Mouse (Mus musculus) midbrain, embryonic 11.5 days (tissue): Measurements from ENCODE around the gene Rapgef3. TPM values are rescaled to one million over a fixed set of nuclear protein-coding genes. Genes with fewer than 3 reads are reported as not detected.

Experiments
- ATAC-seq: fragments of 200-750 bp; cut with Nextera tagmentation; 2 replicates; pipeline ENCODE4 v1.8.0; 2017; ENCODE audit warnings: moderate TSS enrichment, moderate library complexity; ENCODE audit not compliant: low FRiP score
- DNase-seq: peaks from one replicate; pipeline ENCODE4 v3.0.0; 2015; ENCODE audit warnings: low spot score; ENCODE audit errors: missing footprints
- H3K27ac ChIP-seq: fragments of 300-500 bp; sonication (generic); 2 replicates; pipeline ENCODE4 v1.5.1; 2014; ENCODE audit warnings: low read depth, low read length
- H3K27me3 ChIP-seq: fragments of 300-500 bp; sonication (generic); 2 replicates; pipeline ENCODE4 v1.6.1; 2014; ENCODE audit warnings: mild to moderate bottlenecking, low read length, moderate library complexity, mixed read lengths; ENCODE audit not compliant: control insufficient read depth, insufficient read depth
- H3K36me3 ChIP-seq: fragments of 300-500 bp; sonication (generic); 2 replicates; pipeline ENCODE4 v1.6.1; 2014; ENCODE audit warnings: mild to moderate bottlenecking, low read length, moderate library complexity, mixed read lengths; ENCODE audit not compliant: control insufficient read depth, insufficient read depth
- H3K4me1 ChIP-seq: fragments of 300-500 bp; sonication (generic); 2 replicates; pipeline ENCODE4 v1.6.1; 2014; ENCODE audit warnings: low read length; ENCODE audit not compliant: control insufficient read depth, insufficient read depth
- H3K4me2 ChIP-seq: fragments of 300-500 bp; sonication (generic); 2 replicates; pipeline ENCODE4 v1.6.1; 2014; ENCODE audit warnings: mild to moderate bottlenecking, moderate library complexity
- H3K4me3 ChIP-seq: fragments of 300-500 bp; sonication (generic); 2 replicates; pipeline ENCODE4 v1.5.1; 2014; ENCODE audit warnings: low read depth, low read length
- H3K9ac ChIP-seq: fragments of 300-500 bp; sonication (generic); 2 replicates; pipeline ENCODE4 v1.6.1; 2014; ENCODE audit warnings: low read length
- H3K9me3 ChIP-seq: fragments of 300-500 bp; sonication (generic); 2 replicates; pipeline ENCODE4 v1.6.1; 2016; ENCODE audit warnings: low read length; ENCODE audit not compliant: control insufficient read depth
- whole genome bisulfite sequencing: fragments of 180-500 bp; shearing (Covaris S2); extraction: QIAGEN DNeasy Blood & Tissue Kit; methylation state at CpG from one replicate; pipeline ENCODE4 v1.1.7; 2014; 5-methylcytosine and 5-hydroxymethylcytosine counted together
- polyA plus RNA-seq: library from polyadenylated mRNA; unstranded; fragments of >200 nt; fragmentation: Nextera tagmentation; extraction: Ambion mirVana; gene quantifications from 2 replicates; pipeline ENCODE4 v1.2.1, GENCODE M21; 2014

The Rapgef3 gene
- polyA plus RNA-seq, 1 experiment from 2014 or later: 3.0 TPM

GRCm38 (mm10) chr15:97726310-97726709, 41.5 kb downstream of the Rapgef3 start:
- no peak for DNase-seq
- Histone ChIP-seq H3K27ac (no peak overlapping the region), H3K4me3 (no peak overlapping the region), H3K9ac (no peak overlapping the region), H3K36me3 (no peaks in the 10 kb centered on the region), H3K27me3 (no peaks in the 10 kb centered on the region), H3K4me1 (no peaks in the 10 kb centered on the region), H3K4me2 (no peak overlapping the region), H3K9me3 (no peaks in the 10 kb centered on the region)
- 78% methylated on average over 13 of the region's 13 CpGs for WGBS
- ATAC-seq: no peak

GRCm38 (mm10) chr15:97725198-97725785, 42.5 kb downstream of the Rapgef3 start:
- H3K9ac ChIP-seq: no peak overlapping the region
- H3K27me3 ChIP-seq: no peaks in the 10 kb centered on the region
- WGBS: 80% methylated on average over 6 of the region's 6 CpGs
- ATAC-seq (no peak), DNase-seq (peak; percentile 45)
- no peaks in the 10 kb centered on the region for H3K36me3 ChIP-seq
- H3K4me3 ChIP-seq: no peak overlapping the region
- no peak overlapping the region for H3K27ac ChIP-seq
- no peaks in the 10 kb centered on the region for H3K9me3 ChIP-seq
- no peak overlapping the region for H3K4me2 ChIP-seq
- H3K4me1 ChIP-seq: no peaks in the 10 kb centered on the region

- no peak overlapping the region for H3K9ac ChIP-seq
- no peaks in the 10 kb centered on the region for H3K27me3 ChIP-seq
- no peaks in the 10 kb centered on the region for H3K4me1 ChIP-seq
- H3K4me3 ChIP-seq: no peak overlapping the region
- WGBS: 88% methylated on average over 17 of the region's 17 CpGs
- no peak overlapping the region for H3K27ac ChIP-seq
- no peak for ATAC-seq
- H3K4me2 ChIP-seq: no peak overlapping the region
- no peaks in the 10 kb centered on the region for H3K36me3 ChIP-seq
- H3K9me3 ChIP-seq: no peaks in the 10 kb centered on the region
- peak; percentile 51 for DNase-seq
Measured at GRCm38 (mm10) chr15:97724346-97725197, 43.2 kb downstream of the Rapgef3 start.

DNA sequence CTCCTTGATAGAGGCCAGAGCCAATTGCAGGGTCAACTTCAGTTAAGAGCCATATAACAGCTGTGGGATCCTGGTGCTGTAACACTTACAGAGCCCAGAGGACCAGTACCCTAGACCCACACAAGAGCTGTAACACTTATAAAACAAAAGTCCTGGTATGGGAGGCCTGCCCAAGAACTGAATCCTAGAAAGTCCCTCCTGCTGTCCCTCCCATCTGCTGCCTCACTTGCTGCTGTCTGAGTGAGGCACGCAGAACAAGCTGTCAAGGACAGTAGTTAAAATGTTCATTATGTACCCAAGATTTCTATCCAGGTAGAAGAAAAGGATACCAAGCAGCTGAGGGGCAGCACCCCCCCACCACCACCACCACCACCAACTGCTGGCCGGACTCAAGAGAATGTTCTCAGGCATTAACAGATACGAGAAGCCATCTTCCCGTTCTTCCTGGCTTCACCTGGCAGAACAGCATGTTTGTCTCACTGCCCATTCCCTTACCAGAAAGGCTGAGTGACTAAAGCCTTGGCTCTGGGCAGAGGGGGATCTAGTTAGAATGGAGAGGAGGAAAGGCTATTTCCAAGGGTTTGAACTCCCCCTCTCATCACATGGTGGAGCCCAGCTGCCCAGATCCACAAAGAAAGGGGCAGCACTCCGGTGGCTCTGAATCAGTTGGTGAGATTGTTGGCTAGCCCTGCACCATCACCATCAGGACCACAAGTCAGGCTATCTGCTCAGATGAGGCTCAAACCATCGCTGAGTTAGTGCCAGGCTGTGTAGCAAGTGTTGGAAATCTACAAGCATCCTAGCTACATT, 44.0 kb downstream of the Rapgef3 start:
- no peaks in the 10 kb centered on the region for H3K27me3 ChIP-seq
- ATAC-seq (no peak), DNase-seq (peak; percentile 1)
- WGBS: 91% methylated on average over 6 of the region's 6 CpGs
- no peaks in the 10 kb centered on the region for H3K36me3 ChIP-seq
- no peak overlapping the region for H3K9ac ChIP-seq
- H3K4me1 ChIP-seq: no peaks in the 10 kb centered on the region
- no peak overlapping the region for H3K27ac ChIP-seq
- no peak overlapping the region for H3K4me3 ChIP-seq
- no peaks in the 10 kb centered on the region for H3K9me3 ChIP-seq
- H3K4me2 ChIP-seq: no peak overlapping the region

- ATAC-seq (no peak), DNase-seq (peak; percentile 49)
- no peaks in the 10 kb centered on the region for H3K9me3 ChIP-seq
- no peak overlapping the region for H3K4me3 ChIP-seq
- no peaks in the 10 kb centered on the region for H3K36me3 ChIP-seq
- H3K27me3 ChIP-seq: no peaks in the 10 kb centered on the region
- H3K9ac ChIP-seq: no peak overlapping the region
- H3K4me2 ChIP-seq: no peak overlapping the region
- 85% methylated on average over 15 of the region's 15 CpGs for WGBS
- no peaks in the 10 kb centered on the region for H3K4me1 ChIP-seq
- no peak overlapping the region for H3K27ac ChIP-seq
Measured at GRCm38 (mm10) chr15:97721008-97721701, 46.6 kb downstream of the Rapgef3 start.

- no peaks in the 10 kb centered on the region for H3K9me3 ChIP-seq
- no peak overlapping the region for H3K4me3 ChIP-seq
- no peak overlapping the region for H3K27ac ChIP-seq
- DNase-seq: peak; percentile 47
- no peaks in the 10 kb centered on the region for H3K4me1 ChIP-seq
- H3K4me2 ChIP-seq: no peak overlapping the region
- 80% methylated on average over 12 of the region's 12 CpGs for WGBS
- ATAC-seq: no peak
- H3K27me3 ChIP-seq: no peaks in the 10 kb centered on the region
- no peak overlapping the region for H3K9ac ChIP-seq
- no peaks in the 10 kb centered on the region for H3K36me3 ChIP-seq
Measured at GRCm38 (mm10) chr15:97720026-97720675, 47.6 kb downstream of the Rapgef3 start.

- Histone ChIP-seq H3K9me3 (no peaks in the 10 kb centered on the region), H3K36me3 (no peaks in the 10 kb centered on the region), H3K9ac (no peak overlapping the region), H3K4me3 (no peak overlapping the region), H3K4me2 (no peak overlapping the region), H3K27ac (no peak overlapping the region), H3K4me1 (no peaks in the 10 kb centered on the region), H3K27me3 (no peaks in the 10 kb centered on the region)
- DNase-seq (no peak), ATAC-seq (no peak)
- 93% methylated on average over 12 of the region's 12 CpGs for WGBS
Measured at GRCm38 (mm10) chr15:97719494-97719893, 48.3 kb downstream of the Rapgef3 start.

DNA sequence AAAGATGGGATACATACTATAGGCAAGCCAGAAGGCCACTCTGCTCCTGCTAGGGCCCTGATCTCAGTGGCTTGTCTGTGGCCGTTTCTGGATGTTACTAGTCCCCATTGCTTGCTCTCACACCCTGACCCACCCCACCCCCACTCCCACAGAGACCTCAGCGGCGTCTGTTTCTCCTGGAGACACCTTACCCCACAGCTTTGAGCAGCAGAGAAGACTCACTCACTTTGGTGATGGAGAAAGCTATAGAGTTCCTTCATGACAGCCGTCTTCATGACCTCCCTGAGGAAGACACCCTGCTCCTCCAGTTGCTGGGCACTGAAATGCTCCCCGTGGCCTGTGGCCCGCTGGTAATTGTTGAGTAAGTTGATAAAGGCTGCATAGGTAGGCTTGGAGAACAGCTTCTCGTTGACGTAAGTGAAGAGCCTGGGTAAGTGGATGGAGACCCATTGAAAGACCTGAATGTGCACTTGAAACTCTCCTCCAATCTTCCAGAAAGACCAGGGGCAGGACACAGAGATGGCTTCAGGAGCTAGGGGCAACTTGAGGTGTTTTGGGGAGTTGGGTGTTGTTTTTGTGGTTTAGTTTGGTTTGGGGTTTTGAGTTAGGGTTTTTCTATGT, 49.1 kb downstream of the Rapgef3 start:
- Histone ChIP-seq H3K9ac (no peak overlapping the region), H3K4me2 (no peak overlapping the region), H3K9me3 (no peaks in the 10 kb centered on the region), H3K36me3 (no peaks in the 10 kb centered on the region), H3K27ac (no peak overlapping the region), H3K27me3 (no peaks in the 10 kb centered on the region), H3K4me1 (no peaks in the 10 kb centered on the region), H3K4me3 (no peak overlapping the region)
- DNase-seq (peak; percentile 62), ATAC-seq (no peak)
- WGBS: 87% methylated on average over 8 of the region's 8 CpGs
